Mouse (Mus musculus): ENCODE measurements around the gene Serpinf1.
A peak's percentile ranks its signal among the peaks of the same experiment; 100 is the strongest.
"Not testable (repeated sequence)": the region's sequence is repeated elsewhere in the genome, so short reads cannot be mapped to it uniquely, and the experiment has no call there.

Gene Serpinf1

GRCm38 (mm10) chr11:75421375-75422012, 1.0 kb downstream of the Serpinf1 start:
- peak; percentile 31 for DNase-seq (ENCODE audit: low spot score)

GRCm38 (mm10) chr11:75420810-75421374, 1.6 kb downstream of the Serpinf1 start:
- DNase-seq (ENCODE audit: low spot score): no peak

- DNase-seq (ENCODE audit: low spot score): no peak
These were observed 2.5 kb downstream of the Serpinf1 start for GRCm38 (mm10) chr11:75420037-75420436.

DNA sequence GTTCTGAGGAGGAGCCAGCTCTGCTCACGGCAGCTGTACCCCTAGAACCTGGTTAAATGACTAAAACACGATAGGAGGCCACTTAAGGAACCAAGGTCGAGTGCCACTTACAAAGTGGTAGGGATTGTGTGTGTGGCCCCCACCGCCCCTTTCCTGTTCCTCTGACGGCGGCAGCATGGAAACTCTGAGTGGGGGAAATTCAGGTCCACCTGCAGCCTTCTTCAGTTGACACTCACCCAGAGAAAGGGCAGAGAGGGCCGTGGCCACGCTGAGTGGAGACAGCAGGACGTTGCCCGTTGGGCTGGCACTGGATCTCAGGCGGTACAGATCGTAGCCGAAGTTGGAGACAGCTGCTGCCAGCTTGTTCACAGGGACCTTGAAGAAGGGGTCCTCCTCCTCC, 6.5 kb downstream of the Serpinf1 start:
- DNase-seq (ENCODE audit: low spot score): no peak

DNA sequence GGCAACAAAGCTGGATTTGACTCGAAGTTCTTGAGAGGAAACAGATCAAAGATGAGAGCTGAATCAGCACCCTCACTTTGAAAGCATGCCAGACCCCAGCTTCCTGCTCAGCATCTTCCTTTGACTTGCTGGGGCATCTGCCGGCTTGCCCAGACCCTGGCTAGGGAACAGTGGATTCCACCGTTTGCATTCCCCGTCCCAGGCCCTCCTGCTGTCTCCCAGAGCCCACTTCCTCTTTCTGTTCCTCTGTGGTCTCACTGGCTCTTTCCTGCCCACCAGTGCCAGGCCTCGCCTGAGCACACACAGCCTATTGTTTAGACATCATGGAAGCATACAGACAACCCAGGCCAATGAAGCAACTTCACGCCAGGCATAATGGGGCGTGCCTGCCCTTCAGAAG, 7.4 kb downstream of the Serpinf1 start:
- no peak for DNase-seq (ENCODE audit: low spot score)

DNA sequence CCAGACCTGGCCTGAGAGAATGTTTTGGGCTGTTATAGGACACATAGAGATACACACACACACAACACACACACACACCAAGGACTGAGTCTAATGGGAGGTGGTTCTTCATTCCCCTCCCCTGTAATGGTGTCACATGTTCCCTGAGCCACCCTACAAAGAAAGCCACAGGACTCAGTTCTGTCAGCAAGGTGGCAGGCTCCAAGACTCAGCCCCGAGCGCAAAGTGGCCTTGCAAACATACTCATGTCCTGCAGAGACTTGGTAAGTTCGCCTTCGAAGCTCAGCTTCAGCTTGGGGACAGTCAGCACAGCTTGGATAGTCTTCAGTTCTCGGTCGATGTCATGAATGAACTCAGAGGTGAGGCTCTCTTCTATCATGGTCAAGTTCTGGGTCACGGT, 11.9 kb downstream of the Serpinf1 start:
- no peak for DNase-seq (ENCODE audit: low spot score)

- DNase-seq (ENCODE audit: low spot score): no peak
These were observed 12.6 kb downstream of the Serpinf1 start for GRCm38 (mm10) chr11:75409679-75410575.

DNA sequence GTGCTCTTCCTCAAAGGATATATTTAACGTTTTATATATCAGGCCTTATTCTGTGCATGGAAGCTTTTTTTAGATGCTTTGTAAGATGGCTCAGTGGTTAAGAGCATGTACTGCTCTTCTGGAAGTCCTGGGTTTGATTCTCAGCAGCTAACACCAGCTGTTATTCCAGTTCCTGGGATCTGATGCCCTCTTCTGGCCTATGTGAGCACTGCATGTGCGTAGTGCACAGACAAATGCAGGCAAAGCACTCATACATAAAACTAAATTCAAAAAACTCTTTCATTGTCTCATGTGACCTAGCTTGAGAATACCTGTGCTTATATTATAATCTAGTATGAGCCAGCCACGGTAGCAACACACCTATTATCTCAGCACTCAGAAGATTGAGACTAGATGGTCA, 15.6 kb downstream of the Serpinf1 start:
- DNase-seq (ENCODE audit: low spot score): no peak

- DNase-seq (ENCODE audit: low spot score): no peak
These were observed 16.4 kb downstream of the Serpinf1 start for GRCm38 (mm10) chr11:75406104-75406503.

DNA sequence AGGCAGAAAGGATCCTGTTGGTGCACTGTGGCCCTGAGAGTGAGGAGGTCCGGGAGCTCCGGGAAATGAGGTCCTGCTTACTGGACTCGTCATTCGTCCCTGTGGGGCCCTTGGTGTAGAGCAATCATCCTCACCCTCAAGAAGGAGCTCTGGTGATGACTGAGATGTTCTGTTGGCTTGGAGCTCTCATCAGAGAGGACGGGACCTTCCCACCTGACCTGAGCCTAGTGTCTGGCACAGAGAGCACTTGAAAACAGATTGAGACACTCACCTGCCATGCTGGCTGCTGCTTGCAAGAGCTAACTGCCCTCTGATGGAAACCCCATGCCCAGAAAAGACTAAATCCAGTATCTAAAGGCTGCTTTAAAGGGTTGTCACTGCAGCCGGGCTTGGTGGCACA, 17.7 kb downstream of the Serpinf1 start:
- DNase-seq (ENCODE audit: low spot score): no peak

DNA sequence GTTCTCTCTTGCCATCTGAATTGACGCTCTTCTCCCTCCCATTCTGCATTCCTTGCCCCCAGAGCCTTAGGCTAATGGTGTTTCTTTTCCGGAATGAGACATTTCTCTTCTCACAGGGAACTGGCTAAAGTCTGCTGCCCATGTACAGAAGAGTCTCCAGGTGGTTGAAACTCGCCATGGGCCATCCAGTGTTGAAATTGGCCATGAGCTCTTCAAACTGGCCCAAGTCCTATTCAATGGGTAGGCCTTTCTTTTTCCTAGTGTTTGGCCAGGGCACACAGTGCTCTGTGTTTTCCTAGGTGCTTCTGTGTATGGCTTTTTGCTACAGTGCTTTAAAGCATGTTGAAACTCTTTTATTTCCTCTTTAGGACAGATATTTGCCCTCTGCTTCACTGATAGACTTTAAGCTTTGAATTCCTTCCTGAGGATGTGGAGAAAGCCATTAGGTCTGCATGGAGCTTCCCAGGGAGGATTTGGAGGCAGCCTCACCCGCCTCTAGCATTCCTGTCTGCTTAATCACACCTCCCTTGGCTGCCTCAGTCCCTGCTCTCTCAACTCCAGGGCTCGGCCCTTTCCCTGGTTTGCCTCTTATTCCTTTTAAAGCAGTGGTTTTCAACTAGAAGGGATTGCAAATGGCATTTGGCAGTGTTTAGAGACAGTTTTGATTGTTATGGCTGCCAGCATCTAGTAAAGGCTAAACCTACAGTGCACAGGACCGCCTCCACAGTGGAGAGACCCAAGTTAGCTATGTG, 19.0 kb downstream of the Serpinf1 start:
- DNase-seq (ENCODE audit: low spot score): no peak

DNA sequence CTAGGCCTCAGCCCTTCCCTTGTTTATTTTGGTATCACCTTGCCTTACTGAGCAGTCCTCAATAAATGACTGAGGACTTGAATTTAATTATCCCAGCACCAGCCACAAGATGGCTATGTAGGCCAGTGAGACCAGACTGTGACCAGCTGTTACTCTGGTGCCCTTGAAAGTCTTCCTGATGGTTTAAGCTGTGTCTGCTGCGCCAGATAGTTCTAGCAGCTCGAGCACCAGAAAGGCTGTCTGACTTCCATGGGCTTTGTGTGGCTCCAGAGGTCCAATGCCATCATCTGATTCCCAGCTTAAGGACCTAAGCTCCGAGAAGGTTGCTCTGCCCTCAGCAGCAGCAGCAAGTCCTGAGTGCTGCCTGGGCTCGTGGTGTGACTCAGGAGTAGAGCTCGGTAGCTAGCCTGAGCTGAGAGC, 20.2 kb downstream of the Serpinf1 start:
- DNase-seq (ENCODE audit: low spot score): no peak

GRCm38 (mm10) chr11:75400099-75400498, 22.4 kb downstream of the Serpinf1 start:
- DNase-seq (ENCODE audit: low spot score): no peak

DNA sequence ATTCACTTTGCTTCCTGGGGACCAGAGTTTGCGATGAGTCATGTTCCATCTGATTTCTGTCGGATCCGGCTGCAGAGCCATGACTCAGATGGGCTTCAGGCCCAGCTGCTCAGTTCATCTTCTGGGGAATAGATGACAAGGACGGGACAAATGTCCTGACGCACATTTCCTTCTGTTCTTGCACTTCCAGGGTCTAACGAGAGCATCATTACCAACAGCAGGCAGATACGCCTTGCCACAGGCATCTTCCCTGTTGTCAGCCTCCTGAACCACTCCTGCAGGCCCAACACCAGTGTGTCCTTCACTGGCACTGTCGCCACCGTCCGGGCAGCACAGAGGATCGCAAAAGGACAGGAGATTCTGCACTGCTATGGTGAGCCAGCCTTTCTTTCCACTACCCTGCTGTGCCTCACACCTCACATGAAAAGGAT, 23.1 kb downstream of the Serpinf1 start:
- no peak for DNase-seq (ENCODE audit: low spot score)

- no peak for DNase-seq (ENCODE audit: low spot score)
These were observed 25.0 kb downstream of the Serpinf1 start for GRCm38 (mm10) chr11:75397452-75397851.

GRCm38 (mm10) chr11:75395611-75396010, 26.9 kb downstream of the Serpinf1 start:
- no peak for DNase-seq (ENCODE audit: low spot score)

GRCm38 (mm10) chr11:75383529-75383928, 39.0 kb downstream of the Serpinf1 start:
- not testable (repeated sequence) for DNase-seq (ENCODE audit: low spot score)

- not testable (repeated sequence) for DNase-seq (ENCODE audit: low spot score)
These were observed 43.7 kb downstream of the Serpinf1 start for GRCm38 (mm10) chr11:75378786-75379185.

- DNase-seq (ENCODE audit: low spot score): no peak
These were observed 45.4 kb downstream of the Serpinf1 start for GRCm38 (mm10) chr11:75377125-75377524.
